In the genomic region with DNA sequence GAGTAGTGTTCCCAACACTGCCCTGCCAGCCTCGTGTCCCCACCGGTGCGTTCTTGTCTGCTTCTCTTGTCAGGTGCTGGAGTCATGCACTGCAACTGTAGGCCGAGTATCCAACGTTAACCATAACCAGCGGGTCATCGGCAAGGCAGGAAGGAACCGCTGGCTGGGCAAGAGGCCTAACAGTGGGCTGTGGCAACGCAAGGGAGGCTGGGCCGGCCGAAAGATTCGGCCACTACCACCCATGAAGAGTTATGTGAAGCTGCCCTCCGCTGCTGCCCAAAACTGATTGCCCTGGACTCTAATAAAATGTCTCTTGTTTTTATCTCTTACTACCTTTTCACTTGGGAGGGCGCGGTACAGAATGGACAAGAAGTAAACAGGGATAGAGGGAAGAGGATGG, we compare ENCODE assay signal across 8 mouse cellular contexts. TPM values are rescaled to one million over a fixed set of nuclear protein-coding genes. Genes with fewer than 3 reads are reported as not detected.
A peak's percentile ranks its signal among the peaks of the same experiment; 100 is the strongest.
DNase-seq lines count a peak whose midpoint lies in the region; ATAC-seq and TF ChIP-seq lines count a peak whose summit lies in the region.

No protein-coding gene starts in this region.

- H3K4me1 ChIP-seq in cerebellum, adult 2 months (ENCODE audit: control insufficient read depth, insufficient read depth, low read length): peaks cover 13% of the 10 kb centered on the region
- peaks cover 32% of the 10 kb centered on the region for H3K4me1 ChIP-seq in liver, embryonic 11.5 days (replicated peaks; ENCODE audit: control insufficient read depth, insufficient read depth, low read length)

- intact Hi-C loops in left cerebral cortex, postnatal 14 days (cut with DNase I): loop anchor here (5.0 kb wide), 1 partner anchor 103 kb away; a partner anchor contains a TSS

- no peak for TF ChIP-seq CTCF in cerebellum, adult 2 months (IDR thresholded peaks at IDR 0.05; ENCODE audit: borderline replicate concordance, insufficient read depth, low read depth, low read length)

- ATAC-seq in liver, embryonic 11.5 days (replicated peaks; ENCODE audit: low FRiP score): no peak

- peak overlapping the region; percentile 83 for H3K9ac ChIP-seq in liver, embryonic 11.5 days (ENCODE audit: low read depth, low read length)

- peak in 1 of 2 experiments; percentile 46 for DNase-seq in cerebellum, adult 2 months
- DNase-seq in cerebellum, adult 8-10 months: no peak
- DNase-seq in thymus, postnatal 25 days: peak; percentile 8
- DNase-seq in thymus, postnatal 10 days (ENCODE audit: low spot score in 2 of 2): no peak
- DNase-seq in liver, embryonic 11.5 days (ENCODE audit: low spot score): no peak
- DNase-seq in urinary bladder, postnatal 36 days (ENCODE audit: low spot score in 2 of 2): no peak
- DNase-seq in left cerebral cortex, postnatal 14 days (ENCODE audit: low spot score in 2 of 2): no peak
- DNase-seq in adipocyte (ENCODE audit: low spot score): no peak

- peak overlapping the region; percentile 54 for H3K4me3 ChIP-seq in cerebellum, adult 2 months (replicated peaks; ENCODE audit: insufficient read depth, low read depth, low read length)
- H3K4me3 ChIP-seq in liver, embryonic 11.5 days (ENCODE audit: low read depth, low read length): peak overlapping the region; percentile 73

- TF ChIP-seq POLR2A in cerebellum, adult 2 months (IDR thresholded peaks at IDR 0.05; ENCODE audit: borderline replicate concordance, insufficient read depth, low read length): no peak

- no peaks in the 10 kb centered on the region for H3K9me3 ChIP-seq in liver, embryonic 11.5 days (ENCODE audit: control insufficient read depth, low read length)

- 9% methylated on average over 15 of the region's 15 CpGs for WGBS in cerebellum, adult 2 months
- WGBS in liver, embryonic 11.5 days: 32% methylated on average over 15 of the region's 15 CpGs

- peak overlapping the region; percentile 85 for H3K27ac ChIP-seq in cerebellum, adult 2 months (ENCODE audit: insufficient read depth, low read length)
- peak overlapping the region; percentile 88 for H3K27ac ChIP-seq in liver, embryonic 11.5 days (ENCODE audit: low read depth, low read length)

- no peaks in the 10 kb centered on the region for H3K27me3 ChIP-seq in cerebellum, adult 2 months (ENCODE audit: control insufficient read depth, insufficient read depth, low read length)
- no peaks in the 10 kb centered on the region for H3K27me3 ChIP-seq in liver, embryonic 11.5 days (replicated peaks; ENCODE audit: control insufficient read depth, insufficient read depth, low read length)

- peaks cover 17% of the 10 kb centered on the region for H3K36me3 ChIP-seq in liver, embryonic 11.5 days (ENCODE audit: control insufficient read depth, insufficient read depth, low read length)

- H3K4me2 ChIP-seq in liver, embryonic 11.5 days: peak overlapping the region; percentile 70

RNA-seq across cellular contexts. Expression of a gene that starts 0.3 kb away (rescaled TPM):
- 43.3 and 44.5 TPM in 2 replicates for polyA plus RNA-seq in cerebellum, adult 2 months (2012; rRNA removed)
- polyA plus RNA-seq in liver, embryonic 11.5 days (2014; fragmentation: Nextera tagmentation; extraction: Ambion mirVana): 24.1 and 28.2 TPM in 2 replicates
- total RNA-seq in left cerebral cortex, postnatal 14 days (2021): 10 to 100 TPM; 30.2 to 33.4 TPM

RNA-seq across cellular contexts. Expression of a gene that starts 3.8 kb away (rescaled TPM):
- polyA plus RNA-seq in cerebellum, adult 2 months (2012; rRNA removed): 67.5 and 68.2 TPM in 2 replicates
- 151 and 165 TPM in 2 replicates for polyA plus RNA-seq in liver, embryonic 11.5 days (2014; fragmentation: Nextera tagmentation; extraction: Ambion mirVana)
- 10 to 100 TPM; 45.6 to 54.2 TPM for total RNA-seq in left cerebral cortex, postnatal 14 days (2021)

RNA-seq across cellular contexts. Expression of a gene that starts 4.0 kb away (rescaled TPM):
- 28.1 and 29.8 TPM in 2 replicates for polyA plus RNA-seq in cerebellum, adult 2 months (2012; rRNA removed)
- polyA plus RNA-seq in liver, embryonic 11.5 days (2014; fragmentation: Nextera tagmentation; extraction: Ambion mirVana): 10.8 and 12.3 TPM in 2 replicates
- 10 to 100 TPM; 15.8 to 16.5 TPM for total RNA-seq in left cerebral cortex, postnatal 14 days (2021)

RNA-seq across cellular contexts. Expression of a gene that starts 20.5 kb away (rescaled TPM):
- polyA plus RNA-seq in cerebellum, adult 2 months (2012; rRNA removed): 5.5 and 5.9 TPM in 2 replicates
- polyA plus RNA-seq in liver, embryonic 11.5 days (2014; fragmentation: Nextera tagmentation; extraction: Ambion mirVana): 24.5 and 24.7 TPM in 2 replicates
- 10 to 100 TPM; 13.8 to 13.9 TPM for total RNA-seq in left cerebral cortex, postnatal 14 days (2021)

RNA-seq across cellular contexts. Expression of a gene that starts 24.3 kb away (rescaled TPM):
- polyA plus RNA-seq in cerebellum, adult 2 months (2012; rRNA removed): 32.3 and 33.0 TPM in 2 replicates
- 52.0 and 56.5 TPM in 2 replicates for polyA plus RNA-seq in liver, embryonic 11.5 days (2014; fragmentation: Nextera tagmentation; extraction: Ambion mirVana)
- total RNA-seq in left cerebral cortex, postnatal 14 days (2021): 10 to 100 TPM; 14.1 to 15.7 TPM
